Mouse (Mus musculus) testis, adult 2 months (tissue): ENCODE measurements around the gene Raly. TPM values are rescaled to one million over a fixed set of nuclear protein-coding genes. Genes with fewer than 3 reads are reported as not detected.

ENCODE experiments used
- H3K27ac ChIP-seq: fragments of 200-500 bp; 2 replicates; pipeline ENCODE4 v1.5.1; 2012; ENCODE audit warnings: low read depth, low read length; ENCODE audit not compliant: control insufficient read depth, insufficient read depth
- H3K27me3 ChIP-seq: fragments of 200-500 bp; 2 replicates; pipeline ENCODE4 v1.6.1; 2012; ENCODE audit warnings: mild to moderate bottlenecking, low read length, moderate library complexity; ENCODE audit not compliant: control insufficient read depth, insufficient read depth
- H3K36me3 ChIP-seq: fragments of 200-500 bp; 2 replicates; pipeline ENCODE4 v1.6.1; 2012; ENCODE audit warnings: mild to moderate bottlenecking, low read length; ENCODE audit not compliant: control insufficient read depth, insufficient read depth
- H3K4me1 ChIP-seq: fragments of 200-500 bp; 2 replicates; pipeline ENCODE4 v1.6.1; 2012; ENCODE audit warnings: low read length; ENCODE audit not compliant: control insufficient read depth, insufficient read depth
- H3K4me3 ChIP-seq: fragments of 200-500 bp; 2 replicates; pipeline ENCODE4 v1.5.1; 2012; ENCODE audit warnings: low read depth, mild to moderate bottlenecking, low read length, moderate library complexity, mixed read lengths; ENCODE audit not compliant: control insufficient read depth
- CTCF ChIP-seq: fragments of 200-500 bp; IDR thresholded peaks from 2 replicates; pipeline ENCODE4 v1.5.1; 2012; ENCODE audit warnings: low read depth, mild to moderate bottlenecking, inconsistent platforms, low read length, moderate library complexity; ENCODE audit not compliant: control insufficient read depth, insufficient read depth, insufficient replicate concordance
- POLR2A ChIP-seq: fragments of 200-500 bp; IDR thresholded peaks from 2 replicates; pipeline ENCODE4 v1.6.1; 2012; ENCODE audit warnings: low read depth, mild to moderate bottlenecking, inconsistent platforms, low read length, moderate library complexity; ENCODE audit not compliant: control insufficient read depth
- polyA plus RNA-seq: library from polyadenylated mRNA; depleted of rRNA; stranded (reverse); fragments of >200 nt; gene quantifications from 2 replicates; pipeline ENCODE4 v1.2.3, GENCODE M21; 2012

Raly gene
- polyA plus RNA-seq, 1 experiment, result 62.8 TPM

DNA sequence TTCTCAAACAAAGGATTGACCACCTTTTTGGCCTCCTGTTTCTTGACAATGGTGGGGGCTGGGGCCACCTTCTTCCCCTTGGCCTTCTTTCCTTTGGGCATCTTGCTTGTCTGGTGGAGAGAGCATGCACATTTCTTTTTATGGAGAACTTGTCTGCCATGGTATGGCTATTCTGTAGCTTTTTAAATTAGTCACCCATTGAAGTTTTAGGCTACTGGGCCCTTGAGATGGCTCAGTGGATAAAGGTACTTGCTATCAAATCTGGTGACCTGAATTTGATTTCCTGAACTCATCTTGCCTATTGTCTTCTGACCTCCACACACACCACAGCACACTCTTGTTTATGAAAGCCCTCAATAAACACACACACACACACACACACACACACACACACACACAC is 21.0 kb upstream of the Raly start, which contains the start of gene Gm14214:
Gm14214 (minus strand) TSS at position 101 of the 400 bp plus-strand sequence.
- Histone ChIP-seq H3K4me3 (no peak within 1 kb of the TSS), H3K27me3 (no peaks in the 10 kb centered on the region), H3K27ac (no peak within 1 kb of the TSS), H3K36me3 (no peaks in the 10 kb centered on the region), H3K4me1 (no peaks in the 10 kb centered on the region)
- TF ChIP-seq CTCF, result no peak
- TF ChIP-seq POLR2A, result no peak

DNA sequence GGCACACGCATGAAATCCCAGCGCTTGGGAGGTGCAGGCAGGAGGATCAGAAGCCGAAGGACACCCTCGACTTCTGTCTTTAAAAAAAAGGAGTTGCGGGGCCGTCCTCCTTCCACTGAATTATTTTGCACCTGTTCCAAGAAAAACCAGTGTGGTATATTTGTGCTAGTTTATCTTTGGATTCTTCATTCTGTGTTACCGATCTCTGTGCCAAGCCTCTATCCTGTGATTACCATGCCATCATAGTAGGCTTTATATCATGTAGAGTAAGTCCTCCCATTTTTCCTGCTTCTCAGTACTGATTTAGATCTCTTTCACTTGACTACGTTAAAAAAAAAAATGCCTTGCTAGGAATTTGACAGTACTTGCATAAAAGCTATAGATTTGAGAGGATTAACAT is 19.3 kb upstream of the Raly start:
- Histone ChIP-seq H3K36me3 (no peaks in the 10 kb centered on the region), H3K4me1 (no peaks in the 10 kb centered on the region), H3K27me3 (no peaks in the 10 kb centered on the region), H3K27ac (no peak overlapping the region), H3K4me3 (no peak overlapping the region)
- no peak for TF ChIP-seq POLR2A
- no peak for TF ChIP-seq CTCF

DNA sequence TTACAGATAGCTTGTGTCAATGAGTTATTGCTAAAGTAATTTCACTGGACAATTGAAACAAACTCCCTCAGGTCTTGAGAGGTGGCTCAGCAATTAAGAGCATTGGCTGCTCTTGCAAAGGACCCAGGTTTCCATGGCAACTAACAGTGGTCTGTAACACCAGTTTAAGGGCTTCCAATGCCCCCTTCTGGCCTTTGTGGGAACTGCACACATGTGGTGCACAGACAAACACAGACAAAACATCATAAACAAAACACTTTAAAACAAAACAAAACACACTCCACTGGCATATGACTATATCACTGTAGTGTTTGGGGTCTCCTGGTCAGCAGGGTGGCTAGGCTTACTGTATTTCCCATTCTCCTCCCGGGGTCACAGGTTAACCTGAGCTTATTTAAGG is 16.9 kb upstream of the Raly start:
- no peaks in the 10 kb centered on the region for H3K27me3 ChIP-seq
- H3K36me3 ChIP-seq, result no peaks in the 10 kb centered on the region
- H3K4me3 ChIP-seq, result no peak overlapping the region
- H3K4me1 ChIP-seq, result no peaks in the 10 kb centered on the region
- TF ChIP-seq CTCF (peak; percentile 17; the same call in 1 of the 2 replicates), POLR2A (no peak)
- H3K27ac ChIP-seq, result no peak overlapping the region

DNA sequence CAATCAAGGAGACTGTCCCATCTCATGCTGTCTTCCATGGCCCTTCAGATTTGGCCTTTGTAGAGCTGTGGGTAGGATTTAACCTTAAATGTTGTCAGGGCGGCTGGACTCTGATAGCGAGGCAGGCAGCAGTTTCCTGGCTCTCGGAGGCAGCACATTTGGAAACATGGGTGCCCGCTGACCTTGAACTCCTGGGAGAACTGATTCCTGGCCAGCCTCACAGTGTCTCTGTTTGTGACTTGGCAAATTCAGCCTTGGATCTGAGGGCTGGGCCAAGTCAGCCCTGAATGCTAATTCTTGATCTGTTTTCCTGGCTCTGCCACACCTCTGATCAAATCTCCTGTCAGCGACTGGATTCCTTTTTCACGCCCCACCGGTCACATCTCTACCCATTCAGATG is 14.4 kb upstream of the Raly start:
- H3K4me1 ChIP-seq, result no peaks in the 10 kb centered on the region
- TF ChIP-seq POLR2A, result no peak
- TF ChIP-seq CTCF, result no peak
- no peaks in the 10 kb centered on the region for H3K36me3 ChIP-seq
- H3K4me3 ChIP-seq, result no peak overlapping the region
- H3K27ac ChIP-seq, result peak overlapping the region; percentile 47; the same call in 1 of the 2 replicates
- no peaks in the 10 kb centered on the region for H3K27me3 ChIP-seq

DNA sequence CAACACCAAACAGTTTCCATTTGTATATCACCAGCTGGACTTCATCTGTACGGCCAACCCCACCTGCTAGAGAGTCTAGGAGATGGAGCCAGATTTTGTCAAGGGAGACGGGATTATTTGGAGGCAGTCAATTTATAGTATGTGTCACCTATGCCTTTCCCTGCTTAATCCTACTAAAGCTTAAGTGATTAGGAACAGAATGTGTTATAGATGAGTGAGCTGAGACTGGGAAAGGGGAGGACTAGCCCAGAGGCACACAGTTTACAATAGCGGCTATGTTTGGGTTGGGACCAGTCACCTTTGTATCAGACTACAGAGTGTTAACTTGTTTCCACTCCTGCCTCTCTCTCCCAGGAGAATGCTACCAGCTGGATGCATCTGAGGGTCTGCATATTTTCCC is 11.2 kb upstream of the Raly start:
- Histone ChIP-seq H3K4me1 (no peaks in the 10 kb centered on the region), H3K27ac (no peak overlapping the region), H3K36me3 (no peaks in the 10 kb centered on the region), H3K27me3 (no peaks in the 10 kb centered on the region), H3K4me3 (no peak overlapping the region)
- no peak for TF ChIP-seq POLR2A
- TF ChIP-seq CTCF, result no peak

DNA sequence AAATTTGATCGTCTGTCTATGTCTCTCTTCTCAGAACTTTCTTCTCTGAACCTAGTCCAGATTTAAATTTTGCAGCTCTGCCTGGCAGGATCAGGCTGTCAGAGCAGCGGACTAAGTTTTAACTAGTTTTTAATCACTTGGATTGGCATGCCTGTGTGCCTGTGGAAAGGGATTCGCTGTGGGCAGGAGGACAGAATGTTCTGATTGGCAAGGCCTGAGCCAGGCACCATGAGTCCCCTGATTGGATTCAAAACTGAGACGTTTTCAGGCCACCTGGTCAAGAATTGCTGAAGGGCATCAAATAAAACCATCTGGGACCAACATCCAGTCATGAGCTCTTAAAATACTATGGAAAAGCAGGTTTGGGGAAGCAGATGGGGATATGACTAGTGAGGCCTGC is 8.5 kb upstream of the Raly start:
- TF ChIP-seq POLR2A, result no peak
- TF ChIP-seq CTCF, result no peak
- H3K4me1 ChIP-seq, result peaks cover 4% of the 10 kb centered on the region; the same call in 1 of the 2 replicates
- peak overlapping the region; percentile 39 for H3K4me3 ChIP-seq
- H3K27ac ChIP-seq, result no peak overlapping the region
- no peaks in the 10 kb centered on the region for H3K27me3 ChIP-seq
- H3K36me3 ChIP-seq, result no peaks in the 10 kb centered on the region

DNA sequence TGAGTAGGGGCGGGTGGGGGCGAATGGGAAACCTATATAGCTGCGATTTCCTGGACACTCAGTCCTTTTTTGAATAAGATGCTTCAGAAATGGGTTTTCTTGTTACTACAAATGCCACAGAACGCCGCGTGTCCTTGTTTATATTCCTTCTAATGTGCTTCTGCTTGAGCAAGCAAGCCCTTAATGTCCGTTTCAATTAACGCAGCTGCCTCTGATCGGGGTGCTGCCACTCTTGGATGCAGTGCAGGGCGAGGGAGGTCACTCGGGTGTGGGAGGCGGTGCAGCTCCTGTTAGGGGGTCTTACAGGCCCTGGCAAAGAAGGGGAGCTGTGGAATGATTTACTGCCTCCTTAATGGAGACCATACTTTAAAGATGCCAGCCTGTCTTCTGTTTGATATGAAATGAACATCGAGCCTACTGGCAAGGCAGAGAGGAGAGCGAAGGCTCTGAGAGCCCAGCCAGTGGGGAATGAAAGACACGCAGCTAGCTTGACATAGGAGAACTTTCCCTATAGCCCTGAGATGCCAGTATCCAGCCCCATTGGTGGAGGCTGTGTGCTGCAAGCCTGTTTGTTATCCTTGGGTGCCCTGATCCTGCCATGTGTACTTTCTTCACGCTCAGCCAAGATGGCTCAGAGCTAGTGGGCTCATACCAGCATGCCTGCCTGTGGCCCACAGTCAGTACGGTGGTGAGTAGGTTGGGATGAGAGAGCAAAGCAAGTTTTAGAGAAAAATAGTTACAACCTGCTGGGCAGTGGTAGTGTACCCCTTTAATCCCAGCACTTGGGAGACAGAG is 7.8 kb upstream of the Raly start:
- peak overlapping the region; percentile 55 for H3K4me3 ChIP-seq
- H3K36me3 ChIP-seq, result no peaks in the 10 kb centered on the region
- H3K27me3 ChIP-seq, result no peaks in the 10 kb centered on the region
- H3K27ac ChIP-seq, result no peak overlapping the region
- H3K4me1 ChIP-seq, result peaks cover 4% of the 10 kb centered on the region; the same call in 1 of the 2 replicates
- TF ChIP-seq CTCF (no peak), POLR2A (no peak)

DNA sequence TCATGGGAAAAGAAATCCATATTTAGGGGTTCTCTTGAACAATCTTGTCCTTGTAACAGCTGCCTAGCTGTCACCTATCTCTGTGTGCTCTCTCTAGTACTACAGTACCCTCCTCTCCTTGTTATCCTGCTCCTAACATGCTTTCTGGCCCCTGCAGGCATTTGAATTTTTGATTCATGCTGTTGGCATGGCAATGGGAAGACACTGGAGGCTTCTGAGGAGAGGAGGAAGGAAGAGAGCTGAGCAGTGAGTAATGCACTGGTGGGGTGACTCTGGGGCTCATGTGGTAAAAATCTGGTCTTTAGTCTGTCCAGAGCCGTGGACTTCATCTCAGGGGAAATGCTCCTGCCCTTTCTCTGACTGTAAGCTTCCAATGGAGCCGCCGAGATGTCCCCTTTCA is 5.6 kb upstream of the Raly start:
- Histone ChIP-seq H3K4me1 (peaks cover 8% of the 10 kb centered on the region), H3K36me3 (no peaks in the 10 kb centered on the region), H3K4me3 (no peak overlapping the region), H3K27ac (no peak overlapping the region), H3K27me3 (no peaks in the 10 kb centered on the region)
- TF ChIP-seq POLR2A (no peak), CTCF (no peak)
